Mouse (Mus musculus) frontal cortex, postnatal 10 days (tissue): ENCODE data around the gene Rpl27.
"Not testable (repeated sequence)": the region's sequence is repeated elsewhere in the genome, so short reads cannot be mapped to it uniquely, and the experiment has no call there.

ENCODE experiments used
- DNase-seq, 2 experiments: peaks; one replicate each; pipeline ENCODE4 v3.0.0; 2022; ENCODE audit warnings: low spot score in 2 of 2, mixed read lengths in 1 of 2

Rpl27 gene

DNA sequence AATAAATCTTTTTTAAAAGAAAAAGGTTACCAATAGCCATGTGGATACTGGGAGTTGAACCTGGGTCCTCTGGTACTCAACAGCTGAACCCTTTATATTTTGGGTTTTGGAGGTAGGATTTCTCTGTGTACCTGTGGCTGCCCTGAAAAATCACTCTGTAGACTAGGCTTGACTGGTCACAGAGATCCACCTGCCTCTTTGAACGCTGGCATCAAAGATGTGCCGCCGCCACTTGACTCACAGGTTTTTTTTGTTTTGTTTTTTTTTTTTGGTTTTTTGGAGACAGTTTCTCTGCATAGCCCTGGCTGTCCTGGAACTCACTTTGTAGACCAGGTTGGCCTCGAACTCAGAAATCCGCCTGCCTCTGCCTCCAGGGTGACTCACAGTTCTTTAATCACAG lies 5.7 kb downstream of the Rpl27 start:
- DNase-seq, result no peak

DNA sequence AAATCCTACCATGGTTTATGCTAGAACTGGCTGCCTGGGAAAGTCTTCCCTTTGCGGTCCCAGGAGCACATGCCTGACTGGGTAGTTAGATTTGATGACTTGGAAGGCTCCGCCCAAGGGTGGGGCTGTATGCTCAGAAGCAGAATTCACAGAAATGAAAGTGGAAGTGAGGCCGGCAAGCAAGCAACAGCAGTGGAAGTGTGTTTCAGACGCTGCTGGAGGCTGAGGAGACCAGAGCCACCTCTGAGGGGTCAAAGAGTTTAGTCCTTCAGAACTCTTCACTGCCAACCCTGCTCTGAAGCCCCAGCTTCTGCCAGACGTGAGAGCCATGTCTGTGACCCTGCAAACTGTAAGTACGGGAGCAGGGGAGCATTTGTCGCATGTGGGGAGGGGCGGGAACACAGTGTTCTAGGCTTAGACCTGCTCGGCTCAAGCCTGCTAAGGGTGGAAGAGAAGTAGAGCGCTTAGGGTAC lies 6.2 kb downstream of the Rpl27 start, which contains the start of gene Ifi35:
Ifi35 (plus strand) TSS at position 134 of the 473 bp plus-strand sequence.
- no peak for DNase-seq

DNA sequence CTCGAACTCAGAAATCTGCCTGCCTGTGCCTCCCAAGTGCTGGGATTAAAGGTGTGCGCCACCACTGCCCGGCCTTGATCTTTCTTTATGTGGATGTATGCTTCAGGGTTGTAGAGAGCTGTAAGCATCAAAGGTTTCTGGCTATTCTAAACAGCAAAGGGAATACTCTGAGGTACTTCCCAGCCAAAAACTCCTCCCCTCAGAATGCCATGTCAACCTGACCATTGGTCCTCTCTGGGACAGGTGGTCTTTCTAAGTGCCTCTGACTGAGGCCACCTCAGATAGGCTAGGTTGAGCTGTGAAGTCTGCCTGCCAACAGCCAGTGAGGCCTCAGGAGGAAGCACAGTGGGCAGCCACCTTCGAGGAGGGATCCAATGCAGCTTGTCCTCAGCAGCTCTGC lies 6.8 kb downstream of the Rpl27 start:
- no peak for DNase-seq

DNA sequence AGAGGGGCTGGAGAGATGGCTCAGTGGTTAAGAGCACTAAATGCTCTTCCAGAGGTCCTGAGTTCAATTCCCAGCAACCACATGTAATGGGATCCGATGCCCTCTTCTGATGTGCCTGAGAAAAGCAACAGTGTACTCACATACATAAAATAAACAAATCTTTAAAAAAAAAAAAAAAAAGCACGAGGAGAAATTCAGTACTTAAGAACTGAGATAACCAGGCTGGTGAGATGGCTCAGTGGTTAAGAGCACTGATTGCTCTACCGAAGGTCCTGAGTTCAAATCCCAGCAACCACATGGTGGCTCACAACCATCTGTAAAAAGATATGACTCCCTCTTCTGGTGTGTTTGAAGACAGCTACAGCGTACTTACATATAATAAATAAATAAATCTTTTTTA lies 7.5 kb downstream of the Rpl27 start:
- not testable (repeated sequence) for DNase-seq

DNA sequence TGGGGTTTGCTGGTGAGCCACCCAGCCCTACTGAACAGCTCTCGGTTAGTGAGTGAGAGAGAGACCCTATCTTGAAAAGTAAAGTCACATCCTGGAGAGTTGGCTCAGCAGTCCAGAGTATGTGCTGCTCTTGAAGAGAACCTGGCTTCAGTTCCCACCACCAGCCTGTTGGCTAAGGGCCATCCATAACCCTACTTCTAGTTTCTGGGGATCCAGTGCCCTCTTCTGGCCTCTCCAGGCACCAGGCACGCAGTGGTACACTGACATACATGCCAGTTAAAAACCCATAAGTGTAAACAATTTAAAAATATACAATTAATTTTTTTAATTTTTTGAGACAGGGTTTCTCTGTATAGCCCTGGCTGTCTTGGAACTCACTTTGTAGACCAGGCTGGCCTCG lies 8.3 kb downstream of the Rpl27 start:
- DNase-seq, result no peak

DNA sequence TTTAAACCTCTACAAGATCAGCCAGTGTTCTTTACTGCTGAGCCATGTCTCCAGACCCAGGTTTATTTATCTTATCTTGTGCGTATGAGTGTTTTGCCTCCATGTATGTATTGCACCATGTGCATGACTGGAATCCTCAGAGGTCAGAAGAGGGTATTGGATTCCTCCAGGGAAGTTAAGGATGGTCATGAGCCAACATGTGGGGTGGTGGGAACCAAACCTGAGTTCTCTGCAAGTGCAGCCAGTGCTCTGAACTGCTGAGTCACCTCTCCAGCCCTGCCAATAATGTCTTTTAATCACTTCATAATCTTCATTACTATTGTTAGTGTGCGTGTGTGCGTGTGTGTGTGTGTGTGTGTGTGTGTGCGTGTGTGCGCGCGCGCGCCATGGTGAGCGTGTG lies 9.4 kb downstream of the Rpl27 start:
- no peak for DNase-seq

DNA sequence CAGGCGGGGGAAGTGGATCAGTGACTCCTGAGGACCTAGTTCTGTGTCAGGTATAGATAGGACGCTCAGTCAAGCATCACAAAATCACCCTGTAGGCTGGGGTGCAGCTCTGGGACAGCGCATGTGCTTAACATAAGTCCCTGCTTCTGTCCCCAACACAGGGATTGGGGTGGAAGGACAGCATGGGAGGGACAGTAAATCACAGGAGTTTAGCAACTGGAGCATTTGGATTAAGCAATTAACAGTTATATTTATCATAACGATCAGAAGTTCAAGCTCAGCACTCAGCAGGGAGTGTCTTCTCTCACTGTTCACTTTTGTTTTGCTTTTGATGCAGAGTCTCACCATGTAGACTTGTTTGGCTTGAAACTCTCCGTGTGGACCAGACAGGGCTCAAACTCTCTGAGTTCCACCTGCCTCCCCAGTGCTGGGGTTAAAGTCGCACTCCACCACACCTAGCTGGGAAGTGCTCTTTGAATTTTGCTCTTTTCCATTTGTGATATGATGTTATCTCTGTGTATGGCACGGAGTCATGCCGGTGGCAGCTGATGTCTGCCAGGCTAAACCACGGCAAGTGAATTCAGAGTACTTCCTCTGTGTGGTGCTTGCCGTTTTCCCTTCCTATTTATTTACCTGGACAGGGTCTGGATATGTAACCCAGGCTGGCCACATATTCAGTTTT lies 10.1 kb downstream of the Rpl27 start:
- no peak for DNase-seq

DNA sequence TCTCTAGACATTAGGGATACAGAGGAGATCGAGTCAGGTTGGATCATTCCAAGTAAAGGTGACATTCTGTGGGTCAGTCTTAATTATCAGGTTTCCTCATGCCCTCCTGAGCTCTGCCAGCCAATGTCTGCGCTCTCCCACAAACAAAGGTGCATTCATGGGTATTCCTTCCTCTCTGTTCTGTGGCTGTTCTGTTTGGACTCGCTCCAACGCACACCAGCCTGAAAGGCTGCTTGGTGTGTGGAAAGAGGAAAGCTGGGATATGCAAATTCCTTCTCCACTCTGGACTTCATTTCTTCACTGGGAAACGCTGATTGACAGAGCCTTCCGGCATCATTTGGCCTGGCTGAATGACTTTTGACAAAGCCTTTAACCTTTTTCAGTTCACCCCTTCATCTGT lies 12.6 kb downstream of the Rpl27 start:
- DNase-seq, result no peak

DNA sequence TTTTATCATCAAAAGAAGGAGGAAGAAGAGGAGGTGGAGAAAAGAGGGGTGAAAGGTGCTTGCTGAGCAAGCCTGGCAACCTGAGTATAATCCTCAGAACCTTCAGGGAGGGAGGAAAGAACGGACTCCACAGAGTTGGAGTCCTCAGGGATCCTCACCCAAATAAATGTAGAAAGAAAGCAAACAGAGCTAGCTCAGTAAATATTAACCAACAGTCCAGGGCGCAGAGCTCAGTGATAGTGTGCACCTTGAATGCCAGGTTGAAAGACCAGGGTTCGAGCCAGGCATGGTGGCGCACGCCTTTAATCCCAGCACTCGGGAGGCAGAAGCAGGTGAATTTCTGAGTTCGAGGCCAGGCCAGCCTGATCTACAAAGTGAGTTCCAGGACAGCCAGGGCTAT lies 13.5 kb downstream of the Rpl27 start:
- DNase-seq, result no peak

DNA sequence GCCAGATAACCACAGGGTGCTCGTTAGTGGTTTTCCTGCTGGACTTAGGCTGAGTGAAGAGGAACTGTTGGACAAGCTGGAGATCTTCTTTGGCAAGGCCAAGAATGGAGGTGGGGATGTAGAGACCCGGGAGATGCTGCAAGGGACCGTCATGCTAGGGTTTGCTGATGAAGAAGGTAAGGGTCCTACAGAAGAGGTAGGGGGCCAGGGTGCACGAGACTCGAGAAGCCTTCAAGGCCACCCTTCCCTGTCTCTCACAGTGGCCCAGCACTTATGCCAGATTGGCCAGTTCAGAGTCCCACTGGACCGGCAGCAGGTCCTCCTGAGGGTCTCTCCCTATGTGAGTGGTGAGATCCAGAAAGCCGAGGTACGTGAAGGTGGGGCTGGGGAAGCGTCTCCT lies 15.5 kb downstream of the Rpl27 start:
- no peak for DNase-seq

DNA sequence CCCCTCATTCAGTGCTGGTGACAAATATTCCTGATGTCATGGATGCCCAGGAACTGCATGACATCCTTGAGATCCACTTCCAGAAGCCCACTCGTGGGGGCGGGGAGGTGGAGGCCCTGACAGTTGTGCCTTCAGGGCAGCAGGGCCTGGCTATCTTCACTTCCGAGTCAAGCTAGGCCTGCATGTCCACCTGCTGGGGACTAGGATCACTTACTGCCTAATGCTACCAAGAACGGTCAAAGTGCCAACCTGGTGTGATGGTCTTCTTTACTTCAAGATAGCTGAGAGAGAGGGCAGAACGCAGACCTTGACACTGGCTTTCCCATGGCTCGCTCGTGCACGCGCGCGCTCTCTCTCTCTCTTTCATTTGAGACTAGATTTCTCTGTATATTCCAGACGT lies 16.1 kb downstream of the Rpl27 start:
- no peak for DNase-seq

DNA sequence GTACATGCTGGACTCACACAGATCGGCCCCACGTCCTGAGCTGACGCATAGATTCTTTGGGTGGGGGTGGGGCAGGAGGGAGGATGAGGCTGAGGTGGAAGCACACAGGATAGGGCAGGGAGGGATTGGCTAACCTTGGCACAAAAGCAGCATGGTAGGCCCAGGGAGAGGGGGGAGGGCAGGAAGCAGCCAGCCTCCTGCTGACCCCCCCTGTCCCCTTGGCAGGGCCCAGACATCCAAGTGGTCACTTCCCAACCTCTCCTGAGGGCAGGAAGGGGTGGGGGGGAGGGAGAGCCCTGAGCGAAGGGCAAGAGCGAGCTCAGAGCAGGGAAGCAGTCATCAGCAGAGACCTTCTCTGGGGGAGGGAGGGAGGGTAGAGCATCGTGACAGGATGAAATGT lies 17.6 kb downstream of the Rpl27 start:
- no peak for DNase-seq

DNA sequence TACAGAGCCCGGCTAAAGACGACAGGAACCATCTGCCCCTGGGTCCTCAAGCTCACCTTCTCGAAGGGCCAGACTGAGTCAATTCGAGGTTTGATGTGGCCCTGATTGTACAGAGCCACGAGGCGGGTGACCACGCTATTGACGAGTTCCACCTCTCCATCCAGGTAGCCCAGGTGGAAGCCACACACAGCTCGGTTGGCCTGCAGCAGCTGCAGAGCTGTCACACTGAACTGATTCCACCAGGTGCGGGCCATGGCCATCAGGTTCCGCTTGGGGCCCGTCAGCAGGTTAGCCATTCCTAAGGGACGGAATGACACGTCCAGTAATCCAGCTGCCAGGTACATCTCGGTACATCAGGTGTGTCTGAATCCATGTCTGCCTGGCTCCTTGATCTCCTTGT lies 18.2 kb downstream of the Rpl27 start:
- no peak for DNase-seq

DNA sequence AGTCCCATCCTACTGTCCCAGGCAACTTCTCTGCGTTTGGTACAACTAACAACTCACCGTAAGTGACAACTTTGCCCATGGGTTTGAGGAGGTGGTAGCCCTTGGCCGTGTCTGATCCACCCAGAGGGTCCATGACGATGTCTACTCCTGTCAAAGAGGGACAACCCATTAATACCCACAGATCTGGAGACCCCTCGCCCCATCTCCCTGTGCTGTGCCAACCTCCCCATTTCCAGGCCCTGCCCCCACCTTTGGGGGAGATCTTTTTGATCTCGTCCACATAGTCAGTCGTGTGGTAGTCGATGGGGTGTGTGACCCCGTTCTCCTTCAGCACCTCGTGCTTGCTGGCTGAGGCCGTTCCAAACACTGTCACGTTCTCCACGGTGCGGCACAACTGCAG lies 20.0 kb downstream of the Rpl27 start:
- DNase-seq, result no peak

DNA sequence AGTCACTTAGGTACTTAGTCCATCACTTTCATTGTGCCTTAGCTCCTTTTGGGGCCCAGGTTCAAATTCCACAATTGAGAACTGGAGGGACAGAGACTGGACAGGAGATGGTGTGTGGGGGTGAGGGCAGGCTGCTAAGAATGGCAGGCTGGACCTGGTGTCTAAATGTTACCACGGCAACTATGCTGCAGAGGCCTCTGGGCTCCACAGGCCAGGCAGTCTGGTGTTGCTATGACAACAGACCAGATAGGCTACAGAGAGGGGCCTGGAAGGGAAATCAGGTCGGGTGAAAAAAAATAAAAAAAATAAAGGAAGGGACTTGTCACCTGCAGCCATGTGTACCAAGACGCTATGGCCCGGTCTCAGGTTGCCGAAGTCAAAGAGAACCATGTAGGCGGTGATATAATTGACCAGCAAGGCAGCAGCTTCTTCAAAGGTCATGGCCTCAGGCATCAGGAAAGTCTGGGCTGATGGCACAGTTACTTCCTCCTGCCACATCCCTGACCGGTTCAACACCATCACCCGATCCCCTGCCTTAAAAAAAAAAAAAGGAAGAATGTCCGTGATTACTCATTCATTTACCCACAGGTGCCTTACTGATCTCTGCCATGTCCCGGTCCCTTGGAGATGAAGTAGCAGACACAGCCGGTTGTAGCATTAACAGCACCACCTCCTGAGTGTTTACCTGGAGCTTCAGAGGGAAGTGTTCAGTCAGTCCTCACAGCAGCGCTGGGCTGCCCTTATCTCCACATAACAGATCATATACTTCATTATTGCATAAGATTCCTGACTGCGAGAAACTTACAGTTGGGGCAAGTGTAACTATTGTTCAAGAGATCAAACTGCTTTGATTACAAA lies 20.7 kb downstream of the Rpl27 start:
- no peak for DNase-seq

DNA sequence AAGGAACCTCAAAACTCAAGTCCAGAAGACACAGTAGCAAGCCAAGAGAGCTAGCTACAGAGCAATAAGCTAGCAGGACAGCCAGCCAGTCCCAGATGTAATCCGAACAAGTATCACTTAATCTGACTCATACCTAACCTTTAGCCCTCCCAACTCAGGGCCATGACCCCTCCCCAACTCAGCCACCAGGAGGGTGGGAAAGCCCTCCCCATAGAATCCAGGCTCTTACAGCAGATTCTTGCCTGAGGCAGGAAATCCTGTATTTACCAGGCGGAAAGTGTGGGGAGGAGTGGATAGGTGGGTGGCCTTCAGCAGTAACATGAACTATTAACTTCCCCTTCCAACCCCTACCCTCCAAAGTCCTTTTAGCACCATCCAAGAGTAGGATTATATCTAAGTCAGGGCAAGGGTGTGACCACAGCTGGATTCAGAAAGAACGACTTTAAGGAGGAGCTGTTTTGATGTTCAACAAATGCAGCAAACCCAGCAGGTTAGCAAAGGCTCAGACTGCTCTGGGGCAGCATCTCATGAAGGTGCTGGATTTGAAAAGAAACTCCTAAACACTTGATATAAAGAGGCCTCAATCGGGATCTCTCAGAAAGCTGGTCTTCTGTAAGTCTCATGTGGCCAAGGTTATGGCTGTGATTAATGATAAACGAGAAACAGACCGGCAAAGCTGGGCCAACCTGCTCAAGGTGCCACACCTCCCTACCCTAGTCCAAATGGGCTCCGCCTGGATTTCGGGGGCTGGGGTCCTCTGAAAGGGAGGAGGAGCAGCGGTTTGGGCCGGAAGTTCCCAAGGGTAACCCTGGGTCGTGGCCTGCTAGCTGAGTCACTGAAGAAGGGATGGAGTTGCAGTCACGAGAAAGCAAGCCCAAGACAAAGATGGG lies 22.4 kb downstream of the Rpl27 start, which contains the start of gene Rnd2:
Rnd2 (plus strand) TSS at position 789 of the 890 bp plus-strand sequence.
- DNase-seq, result no peak

DNA sequence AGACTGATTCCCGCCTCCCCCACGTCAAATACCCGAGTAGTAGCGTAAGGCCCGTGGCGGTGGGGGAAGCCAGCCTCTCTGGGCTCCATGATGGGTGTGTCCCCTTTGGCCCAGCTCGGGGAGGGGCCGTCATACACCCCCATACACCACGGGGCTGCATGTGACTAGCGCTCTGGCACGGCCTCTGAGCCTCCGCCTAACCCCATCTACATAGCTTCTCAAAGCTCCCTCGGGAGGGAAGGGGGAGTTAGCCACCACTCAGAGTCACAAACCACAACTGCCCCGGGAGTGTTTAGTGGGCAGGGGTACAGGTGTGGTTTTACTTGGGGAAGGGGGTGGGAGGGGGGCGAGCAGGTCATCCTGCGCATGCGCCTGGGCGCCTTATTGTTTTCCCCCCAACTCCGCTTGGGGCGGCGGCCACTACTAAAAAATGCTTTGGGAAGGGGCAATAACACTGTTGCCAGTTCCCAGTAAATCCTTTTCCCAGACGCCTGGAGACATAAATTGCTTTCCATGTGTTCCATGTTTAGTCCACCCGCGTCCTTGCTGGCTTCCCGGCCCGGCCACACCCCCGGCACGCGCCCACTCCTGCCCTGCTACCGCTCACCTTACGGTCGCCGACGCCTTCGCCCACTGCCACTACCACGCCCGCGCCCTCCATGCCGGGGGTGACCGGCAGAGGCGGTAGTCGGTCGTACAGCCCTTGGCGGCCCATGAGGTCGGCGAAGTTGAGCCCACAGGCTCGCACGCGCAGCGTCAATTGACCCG lies 23.2 kb downstream of the Rpl27 start:
- peak in 1 of 2 experiments; percentile 49 for DNase-seq

DNA sequence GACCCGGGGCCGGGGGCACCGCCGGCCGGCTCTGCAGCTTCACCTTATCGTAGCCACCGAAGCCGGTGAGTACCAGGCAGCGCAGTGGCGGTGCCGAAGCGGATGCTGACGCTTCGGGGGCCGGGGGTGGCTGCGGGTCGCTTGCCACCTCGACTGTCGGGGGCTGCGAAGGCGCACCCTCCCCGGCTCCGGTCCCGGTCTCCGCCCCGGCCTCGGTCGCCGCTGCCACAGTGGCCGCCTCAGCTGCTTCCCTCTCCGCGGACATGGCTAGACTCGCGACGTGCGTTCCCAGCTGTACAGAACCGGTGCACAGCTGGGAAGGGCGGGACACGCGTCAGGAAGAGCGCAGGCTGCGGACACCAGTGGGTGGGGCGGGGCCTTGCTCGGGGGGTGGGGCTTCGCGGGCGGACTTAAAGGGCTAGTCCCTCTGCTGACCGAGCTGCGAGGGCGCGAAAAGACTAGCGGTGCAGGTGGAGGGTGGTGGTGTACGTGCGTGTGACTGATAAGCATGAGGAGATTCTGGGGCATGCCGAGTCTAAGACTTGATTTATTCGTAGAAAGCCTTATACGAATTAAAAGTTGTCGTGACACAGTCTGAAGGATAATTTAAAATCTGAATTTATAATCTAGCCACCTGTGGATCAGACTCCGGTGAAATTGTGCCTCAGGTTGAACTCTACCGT lies 23.9 kb downstream of the Rpl27 start, which contains the start of gene Vat1:
Vat1 (minus strand) TSS at position 362 of the 683 bp plus-strand sequence.
- DNase-seq, result peak in 1 of 2 experiments; percentile 70

DNA sequence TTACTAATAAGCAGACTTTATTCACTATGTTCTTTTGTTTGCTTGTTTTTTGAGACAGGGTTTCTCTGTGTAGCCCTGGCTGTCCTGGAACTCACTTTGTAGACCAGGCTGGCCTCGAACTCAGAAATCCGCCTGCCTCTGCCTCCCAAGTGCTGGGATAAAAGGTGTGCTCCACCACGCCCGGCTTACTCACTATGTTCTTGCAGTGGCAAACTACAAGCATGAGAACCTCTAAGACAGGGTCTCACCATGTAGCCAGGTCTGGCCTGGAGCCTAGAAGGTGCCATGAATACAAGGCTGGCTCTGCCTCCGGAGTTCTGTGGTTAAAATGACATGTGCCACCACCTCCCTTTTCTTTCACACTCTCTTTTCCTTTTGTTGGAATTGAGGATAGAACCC lies 24.5 kb downstream of the Rpl27 start:
- not testable (repeated sequence) for DNase-seq

DNA sequence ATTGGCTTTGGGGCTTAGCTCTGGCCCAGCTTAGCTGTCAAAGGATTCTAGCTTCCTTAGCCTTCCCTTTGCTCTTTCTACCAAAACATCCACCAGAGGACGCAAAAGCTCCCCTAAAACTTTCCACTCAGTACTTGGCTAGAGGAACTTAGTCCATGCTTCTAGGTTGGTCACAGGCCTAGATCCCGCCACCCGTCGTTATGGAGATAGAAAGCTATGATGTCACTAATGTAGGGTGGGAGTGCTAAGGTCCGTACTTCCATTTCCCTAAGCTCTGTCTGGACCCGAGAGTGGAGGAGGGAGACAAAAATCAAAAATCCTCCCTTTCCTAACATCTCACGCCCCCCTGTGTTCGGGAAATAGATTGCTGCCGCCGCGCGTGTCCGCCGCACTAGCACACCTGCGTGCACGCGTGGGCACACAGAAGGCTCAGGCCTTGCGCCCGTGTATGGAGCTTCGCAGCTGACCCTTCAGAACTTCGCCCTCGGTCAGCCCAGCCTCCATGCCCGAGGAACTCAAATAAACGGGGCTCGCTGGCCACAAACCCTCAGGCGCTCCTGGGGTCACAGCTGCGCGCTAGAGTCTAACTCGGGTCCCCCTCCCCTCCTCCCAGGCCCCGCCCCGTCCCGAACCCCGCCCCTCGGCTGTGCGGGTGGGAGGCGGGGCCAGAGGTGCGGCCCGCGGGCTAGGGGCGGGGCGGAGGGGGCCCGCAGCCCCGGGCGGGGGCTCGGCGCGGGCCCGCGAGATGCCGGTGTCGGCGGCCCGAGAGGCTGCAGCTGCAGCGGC lies 25.6 kb downstream of the Rpl27 start:
- peak; percentile 69 to 72 for DNase-seq
